Comparison of ENCODE assay signal across 34 mouse cellular contexts in genomic region chr19:16026276-16026675, GRCm38 (mm10).
"Had no signal": no experiment of that assay in that cellular context is flagged by ENCODE, and none has a peak within 500 bp of the region (broad histone marks: within the 10 kb centered on the region; RNA-seq: fewer than 3 reads in every experiment).

No protein-coding gene starts in this region.

- DNase-seq: heart, postnatal 10 days; heart, postnatal 14 days; heart, postnatal 36 days; kidney, adult 11 months; kidney, adult 18-20 months; kidney, adult 2 months; kidney, adult 8-10 months; kidney, adult 9 months; kidney, postnatal 10 days; kidney, postnatal 14 days; kidney, postnatal 25 days; kidney, postnatal 36 days; kidney, postnatal 4 days; layer of hippocampus, adult 9-11 months; layer of hippocampus, postnatal 36 days had no signal

- ATAC-seq: hindbrain, embryonic 16.5 days; hindbrain, postnatal 0 days; inflammation-experienced regulatory T-cells, adult 6 months; intestine, embryonic 15.5 days; intestine, embryonic 16.5 days; intestine, postnatal 0 days had no signal

- H3K4me1 ChIP-seq: heart, embryonic 12.5 days; heart, embryonic 15.5 days; hindbrain, embryonic 13.5 days; hindbrain, embryonic 15.5 days; intestine, embryonic 15.5 days had no signal

- H3K9ac ChIP-seq: heart, embryonic 12.5 days; heart, embryonic 13.5 days; heart, embryonic 15.5 days; hindbrain, embryonic 12.5 days; hindbrain, embryonic 13.5 days; hindbrain, embryonic 14.5 days; hindbrain, embryonic 15.5 days; intestine, embryonic 15.5 days; kidney, embryonic 15.5 days had no signal

- H3K27me3 ChIP-seq: heart, embryonic 12.5 days; heart, embryonic 13.5 days; heart, embryonic 15.5 days; hindbrain, embryonic 12.5 days; hindbrain, embryonic 13.5 days; hindbrain, embryonic 15.5 days; intestine, embryonic 15.5 days; kidney, embryonic 15.5 days had no signal

- H3K4me2 ChIP-seq: heart, embryonic 11.5 days; heart, embryonic 12.5 days; heart, embryonic 13.5 days; heart, embryonic 15.5 days; hindbrain, embryonic 12.5 days; hindbrain, embryonic 13.5 days; hindbrain, embryonic 14.5 days; hindbrain, embryonic 15.5 days; intestine, embryonic 15.5 days; kidney, embryonic 15.5 days had no signal

- H3K9me3 ChIP-seq: heart, embryonic 12.5 days; heart, embryonic 13.5 days; heart, embryonic 15.5 days; hindbrain, embryonic 10.5 days; hindbrain, embryonic 13.5 days; hindbrain, embryonic 15.5 days; intestine, embryonic 15.5 days; kidney, embryonic 15.5 days had no signal

- H3K27ac ChIP-seq: heart, embryonic 13.5 days; heart, embryonic 15.5 days; hindbrain, embryonic 10.5 days; hindbrain, embryonic 12.5 days; hindbrain, embryonic 13.5 days; hindbrain, embryonic 14.5 days; hindbrain, embryonic 15.5 days; hindbrain, postnatal 0 days; intestine, embryonic 15.5 days; kidney, embryonic 15.5 days; kidney, postnatal 0 days; layer of hippocampus, adult 2 months; left cerebral cortex, adult 2 months had no signal

- H3K36me3 ChIP-seq: heart, embryonic 12.5 days; heart, embryonic 13.5 days; heart, embryonic 15.5 days; hindbrain, embryonic 10.5 days; hindbrain, embryonic 12.5 days; hindbrain, embryonic 13.5 days; hindbrain, embryonic 15.5 days; intestine, embryonic 15.5 days; kidney, embryonic 15.5 days had no signal

- H3K4me3 ChIP-seq: heart, embryonic 12.5 days; heart, embryonic 13.5 days; heart, embryonic 15.5 days; hindbrain, embryonic 10.5 days; hindbrain, embryonic 12.5 days; hindbrain, embryonic 13.5 days; hindbrain, embryonic 15.5 days; intestine, embryonic 15.5 days; kidney, embryonic 15.5 days; layer of hippocampus, adult 2 months; left cerebral cortex, adult 2 months had no signal
